Mouse (Mus musculus): Measurements from ENCODE around the gene Sirt4.

GRCm38 (mm10) chr5:115483385-115483784 lies 1.1 kb downstream of the Sirt4 start:
- TF ChIP-seq EP300 (IDR thresholded peaks at IDR 0.05; ENCODE audit: low read depth) (no peak), CTCF (IDR thresholded peaks at IDR 0.05; ENCODE audit: low read depth) (no peak)
